Mouse (Mus musculus) forebrain, embryonic 12.5 days (tissue): ENCODE results near the gene Gm20696. TPM values are rescaled to one million over a fixed set of nuclear protein-coding genes. Genes with fewer than 3 reads are reported as not detected.

Source experiments
- ATAC-seq: fragments of 200-750 bp; cut with Nextera tagmentation; 2 replicates; pipeline ENCODE4 v1.8.0; 2017; ENCODE audit warnings: moderate TSS enrichment; ENCODE audit not compliant: low FRiP score
- H3K27ac ChIP-seq: fragments of 300-500 bp; sonication (generic); 2 replicates; pipeline ENCODE4 v1.5.1; 2016; ENCODE audit warnings: mild to moderate bottlenecking
- H3K27me3 ChIP-seq: fragments of 300-500 bp; sonication (generic); 2 replicates; pipeline ENCODE4 v1.6.1; 2016; ENCODE audit warnings: mild to moderate bottlenecking
- H3K36me3 ChIP-seq: fragments of 300-500 bp; sonication (generic); replicated peaks from 2 replicates; pipeline ENCODE4 v1.6.1; 2016; ENCODE audit warnings: mild to moderate bottlenecking
- H3K4me1 ChIP-seq: fragments of 300-500 bp; sonication (generic); 2 replicates; pipeline ENCODE4 v1.6.1; 2016
- H3K4me2 ChIP-seq: fragments of 300-500 bp; sonication (generic); 2 replicates; pipeline ENCODE4 v1.6.1; 2016; ENCODE audit warnings: mild to moderate bottlenecking, moderate library complexity
- H3K4me3 ChIP-seq: fragments of 300-500 bp; sonication (generic); replicated peaks from 2 replicates; pipeline ENCODE4 v1.5.1; 2016; ENCODE audit warnings: mild to moderate bottlenecking
- H3K9ac ChIP-seq: fragments of 300-500 bp; sonication (generic); 2 replicates; pipeline ENCODE4 v1.6.1; 2016; ENCODE audit warnings: mild to moderate bottlenecking
- H3K9me3 ChIP-seq: fragments of 300-500 bp; sonication (generic); 2 replicates; pipeline ENCODE4 v1.6.1; 2016
- WGBS: fragments of 180-500 bp; shearing (Covaris S2); methylation state at CpG from one replicate; pipeline ENCODE4 v1.1.7; 2016; 5-methylcytosine and 5-hydroxymethylcytosine counted together
- polyA plus RNA-seq: library from polyadenylated mRNA; unstranded; fragments of >200 nt; fragmentation: Nextera tagmentation; extraction: Ambion mirVana; gene quantifications from 2 replicates; pipeline ENCODE4 v1.2.1, GENCODE M21; 2016

The Gm20696 gene
- polyA plus RNA-seq, 1 experiment from 2014 or later, result 6.0 TPM

- Histone ChIP-seq H3K4me3 (no peak overlapping the region), H3K9me3 (no peaks in the 10 kb centered on the region), H3K27me3 (no peaks in the 10 kb centered on the region), H3K4me2 (no peak overlapping the region), H3K4me1 (peaks cover 18% of the 10 kb centered on the region), H3K36me3 (peaks cover 5% of the 10 kb centered on the region; the same call in 1 of the 2 replicates), H3K9ac (no peak overlapping the region), H3K27ac (no peak overlapping the region)
- ATAC-seq, result no peak
- 84% methylated on average over 6 of the region's 6 CpGs for WGBS
Observed at GRCm38 (mm10) chr6:99401801-99402200, 264.8 kb downstream of the Gm20696 start.

- H3K9ac ChIP-seq, result no peak overlapping the region
- H3K4me3 ChIP-seq, result no peak overlapping the region
- no peaks in the 10 kb centered on the region for H3K9me3 ChIP-seq
- ATAC-seq, result no peak
- H3K4me1 ChIP-seq, result peaks cover 22% of the 10 kb centered on the region
- no peak overlapping the region for H3K4me2 ChIP-seq
- H3K36me3 ChIP-seq, result peaks cover 5% of the 10 kb centered on the region; the same call in 1 of the 2 replicates
- H3K27me3 ChIP-seq, result no peaks in the 10 kb centered on the region
- no peak overlapping the region for H3K27ac ChIP-seq
- 41% methylated on average over 2 of the region's 2 CpGs for WGBS
Observed at GRCm38 (mm10) chr6:99401211-99401610, 265.4 kb downstream of the Gm20696 start.

- WGBS, result 48% methylated on average over 12 of the region's 12 CpGs
- ATAC-seq, result no peak
- Histone ChIP-seq H3K4me2 (no peak overlapping the region), H3K4me1 (peaks cover 11% of the 10 kb centered on the region; the same call in 1 of the 2 replicates), H3K9ac (no peak overlapping the region), H3K4me3 (no peak overlapping the region), H3K27me3 (no peaks in the 10 kb centered on the region), H3K27ac (no peak overlapping the region), H3K36me3 (peaks cover 5% of the 10 kb centered on the region; the same call in 1 of the 2 replicates), H3K9me3 (no peaks in the 10 kb centered on the region)
Observed at GRCm38 (mm10) chr6:99395745-99396144, 270.9 kb downstream of the Gm20696 start.

- Histone ChIP-seq H3K27ac (no peak overlapping the region), H3K9me3 (no peaks in the 10 kb centered on the region), H3K9ac (no peak overlapping the region), H3K4me3 (no peak overlapping the region), H3K36me3 (peaks cover 5% of the 10 kb centered on the region; the same call in 1 of the 2 replicates), H3K27me3 (no peaks in the 10 kb centered on the region), H3K4me1 (peaks cover 6% of the 10 kb centered on the region), H3K4me2 (no peak overlapping the region)
- no peak for ATAC-seq
- WGBS, result 63% methylated on average over 5 of the region's 5 CpGs
Observed at GRCm38 (mm10) chr6:99394801-99395200, 271.8 kb downstream of the Gm20696 start.

- H3K27ac ChIP-seq, result no peak overlapping the region
- no peak overlapping the region for H3K4me3 ChIP-seq
- WGBS, result 95% methylated on average over 6 of the region's 6 CpGs
- no peak overlapping the region for H3K9ac ChIP-seq
- H3K27me3 ChIP-seq, result no peaks in the 10 kb centered on the region
- H3K36me3 ChIP-seq, result peaks cover 3% of the 10 kb centered on the region; the same call in 1 of the 2 replicates
- ATAC-seq, result no peak
- H3K4me2 ChIP-seq, result no peak overlapping the region
- H3K4me1 ChIP-seq, result peaks cover 5% of the 10 kb centered on the region; the same call in 1 of the 2 replicates
- no peaks in the 10 kb centered on the region for H3K9me3 ChIP-seq
Observed at GRCm38 (mm10) chr6:99392484-99392883, 274.1 kb downstream of the Gm20696 start.

- H3K36me3 ChIP-seq, result peaks cover 4% of the 10 kb centered on the region; the same call in 1 of the 2 replicates
- H3K27me3 ChIP-seq, result no peaks in the 10 kb centered on the region
- H3K27ac ChIP-seq, result no peak overlapping the region
- no peak for ATAC-seq
- no peak overlapping the region for H3K9ac ChIP-seq
- no peaks in the 10 kb centered on the region for H3K9me3 ChIP-seq
- no peaks in the 10 kb centered on the region; the same call in 1 of the 2 replicates for H3K4me1 ChIP-seq
- H3K4me2 ChIP-seq, result no peak overlapping the region
- H3K4me3 ChIP-seq, result no peak overlapping the region
- WGBS, result 82% methylated on average over 19 of the region's 19 CpGs
Observed at GRCm38 (mm10) chr6:99388741-99389675, 277.6 kb downstream of the Gm20696 start.

- H3K9ac ChIP-seq, result no peak overlapping the region
- no peak for ATAC-seq
- peaks cover 4% of the 10 kb centered on the region; the same call in 1 of the 2 replicates for H3K36me3 ChIP-seq
- no peaks in the 10 kb centered on the region for H3K27me3 ChIP-seq
- no peaks in the 10 kb centered on the region; the same call in 1 of the 2 replicates for H3K4me1 ChIP-seq
- H3K4me2 ChIP-seq, result no peak overlapping the region
- 92% methylated on average over 5 of the region's 5 CpGs for WGBS
- no peaks in the 10 kb centered on the region for H3K9me3 ChIP-seq
- H3K27ac ChIP-seq, result no peak overlapping the region
- no peak overlapping the region for H3K4me3 ChIP-seq
Observed at GRCm38 (mm10) chr6:99388023-99388422, 278.6 kb downstream of the Gm20696 start.

- Histone ChIP-seq H3K4me1 (peaks cover 3% of the 10 kb centered on the region; the same call in 1 of the 2 replicates), H3K27ac (no peak overlapping the region), H3K9ac (no peak overlapping the region), H3K4me3 (no peak overlapping the region), H3K4me2 (no peak overlapping the region), H3K36me3 (peaks cover 4% of the 10 kb centered on the region; the same call in 1 of the 2 replicates), H3K9me3 (no peaks in the 10 kb centered on the region), H3K27me3 (no peaks in the 10 kb centered on the region)
- ATAC-seq, result no peak
- WGBS, result 85% methylated on average over 2 of the region's 2 CpGs
Observed at GRCm38 (mm10) chr6:99385059-99385604, 281.5 kb downstream of the Gm20696 start.

GRCm38 (mm10) chr6:99383846-99384472, 282.6 kb downstream of the Gm20696 start:
- Histone ChIP-seq H3K4me3 (no peak overlapping the region), H3K27ac (no peak overlapping the region), H3K4me2 (no peak overlapping the region), H3K27me3 (no peaks in the 10 kb centered on the region), H3K9me3 (no peaks in the 10 kb centered on the region), H3K4me1 (0 out of 2 replicates have a peak, but pooled peaks cover 3% of the 10 kb centered on the region), H3K36me3 (peaks cover 4% of the 10 kb centered on the region; the same call in 1 of the 2 replicates), H3K9ac (no peak overlapping the region)
- no peak for ATAC-seq
- WGBS, result 89% methylated on average over 4 of the region's 4 CpGs

GRCm38 (mm10) chr6:99380146-99380545, 286.5 kb downstream of the Gm20696 start:
- 94% methylated on average over 5 of the region's 5 CpGs for WGBS
- H3K4me1 ChIP-seq, result peaks cover 25% of the 10 kb centered on the region
- H3K4me3 ChIP-seq, result no peak overlapping the region

GRCm38 (mm10) chr6:99378997-99379710, 287.4 kb downstream of the Gm20696 start:
- ATAC-seq, result no peak
- Histone ChIP-seq H3K9ac (no peak overlapping the region), H3K4me2 (no peak overlapping the region), H3K9me3 (no peaks in the 10 kb centered on the region), H3K4me3 (no peak overlapping the region), H3K4me1 (peaks cover 28% of the 10 kb centered on the region), H3K36me3 (no peaks in the 10 kb centered on the region), H3K27ac (no peak overlapping the region), H3K27me3 (no peaks in the 10 kb centered on the region)
- WGBS, result 85% methylated on average over 7 of the region's 7 CpGs

More at GRCm38 (mm10) chr6:99380146-99380545, 286.5 kb downstream of the Gm20696 start:
- no peak for ATAC-seq
- H3K9me3 ChIP-seq, result no peaks in the 10 kb centered on the region
- H3K9ac ChIP-seq, result no peak overlapping the region
- no peak overlapping the region for H3K4me2 ChIP-seq
- H3K36me3 ChIP-seq, result no peaks in the 10 kb centered on the region
- no peaks in the 10 kb centered on the region for H3K27me3 ChIP-seq
- H3K27ac ChIP-seq, result no peak overlapping the region
